Mouse (Mus musculus) Muller cell, postnatal 12 days (primary cell): ENCODE measurements at regions not wholly inside any gene's neighbourhood (a gene's known extent, or its start where the extent isn't known, plus 50 kb on each side); places are given as distances from the start of the nearest gene placed in this dataset.

Experiments
- DNase-seq: peaks from one replicate; pipeline ENCODE4 v3.0.0-alpha.2; 2015; ENCODE audit errors: inconsistent ontology term

GRCm38 (mm10) chr16:83250346-83250745 lies 422.2 kb downstream of the Gm21833 start:
- no peak for DNase-seq

GRCm38 (mm10) chr16:83254183-83254582 lies 426.0 kb downstream of the Gm21833 start:
- DNase-seq = no peak

- no peak for DNase-seq
These were observed 443.7 kb downstream of the Gm21833 start for GRCm38 (mm10) chr16:83271869-83272268.

- DNase-seq = peak; percentile 62
These were observed 488.1 kb downstream of the Gm21833 start for GRCm38 (mm10) chr16:83316314-83316713.

- no peak for DNase-seq
These were observed 498.6 kb downstream of the Gm21833 start for GRCm38 (mm10) chr16:83326826-83327225.

GRCm38 (mm10) chr16:83351069-83351468 lies 522.9 kb downstream of the Gm21833 start:
- no peak for DNase-seq

GRCm38 (mm10) chr16:83394581-83394980 lies 566.4 kb downstream of the Gm21833 start:
- no peak for DNase-seq

- DNase-seq = peak; percentile 61
These were observed 592.5 kb downstream of the Gm21833 start for GRCm38 (mm10) chr16:83420676-83421075.

- DNase-seq = no peak
These were observed 594.9 kb downstream of the Gm21833 start for GRCm38 (mm10) chr16:83423096-83423495.
